Mouse (Mus musculus) Muller cell, postnatal 12 days (primary cell): ENCODE measurements at regions not wholly inside any gene's neighbourhood (a gene's known extent, or its start where the extent isn't known, plus 50 kb on each side); places are given as distances from the start of the nearest gene placed in this dataset.
A peak's percentile ranks its signal among the peaks of the same experiment; 100 is the strongest.

Experiments
- DNase-seq: peaks from one replicate; pipeline ENCODE4 v3.0.0-alpha.2; 2015; ENCODE audit errors: inconsistent ontology term

DNA sequence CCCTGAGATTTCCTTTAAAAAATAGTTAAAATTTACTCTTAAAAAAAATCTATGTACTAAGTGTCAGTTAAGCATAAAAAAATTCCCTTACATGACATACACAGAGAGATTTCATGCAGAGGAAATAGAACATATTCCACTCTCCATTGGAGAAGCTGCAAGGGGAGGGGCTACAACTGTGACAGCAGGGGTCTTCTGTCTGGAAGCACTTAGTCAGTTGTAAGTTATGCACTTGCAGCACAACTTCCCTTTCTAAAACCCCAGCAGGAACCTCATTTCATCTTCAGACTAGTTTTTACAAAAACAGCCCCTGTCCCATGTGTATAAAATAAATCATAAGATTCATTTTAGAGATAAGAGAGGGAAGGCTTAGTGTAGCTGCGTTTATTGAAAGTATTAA, 109.0 kb upstream of the Rpl10l start:
- no peak for DNase-seq

DNA sequence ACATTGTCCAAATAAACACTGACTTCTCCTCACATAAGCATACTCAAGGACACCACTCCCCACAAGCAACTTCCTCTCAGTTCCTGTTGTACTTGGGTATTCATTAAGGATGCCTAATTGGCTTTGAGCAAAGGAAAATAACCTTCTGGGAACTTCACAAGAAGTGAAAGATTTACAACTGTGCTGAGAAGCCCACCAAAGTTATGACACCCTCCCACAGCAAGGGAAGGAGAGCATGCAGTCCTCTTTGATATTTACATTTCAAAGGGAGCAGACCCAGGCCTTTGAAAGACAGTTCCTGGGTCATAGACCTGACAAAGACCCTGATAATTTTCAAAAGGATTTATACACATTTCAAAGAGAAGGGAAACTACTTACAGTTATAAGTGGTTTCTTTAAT, 102.4 kb upstream of the Rpl10l start:
- DNase-seq = no peak

DNA sequence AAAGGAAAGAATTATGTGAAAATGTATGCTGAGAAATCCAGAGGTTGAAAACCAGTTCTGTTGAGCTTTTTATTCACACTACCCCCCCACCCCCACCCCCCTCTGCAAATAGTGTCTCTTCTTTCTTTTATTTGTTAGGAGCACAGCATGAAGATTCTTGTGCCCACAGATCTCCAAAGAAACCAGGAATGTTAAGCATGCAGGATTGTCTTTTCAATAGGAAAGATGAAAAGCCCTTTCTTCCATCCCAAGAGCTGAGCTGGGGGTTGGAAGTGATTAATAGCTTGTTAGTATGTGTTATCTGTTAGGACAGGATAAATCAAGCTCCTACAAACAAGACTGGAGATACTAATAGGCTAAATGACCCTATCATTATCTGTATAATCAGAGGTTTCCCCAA, 55.0 kb upstream of the Rpl10l start:
- peak; percentile 90 for DNase-seq
